Comparison of ENCODE assay signal across 8 mouse cellular contexts in the genomic region with DNA sequence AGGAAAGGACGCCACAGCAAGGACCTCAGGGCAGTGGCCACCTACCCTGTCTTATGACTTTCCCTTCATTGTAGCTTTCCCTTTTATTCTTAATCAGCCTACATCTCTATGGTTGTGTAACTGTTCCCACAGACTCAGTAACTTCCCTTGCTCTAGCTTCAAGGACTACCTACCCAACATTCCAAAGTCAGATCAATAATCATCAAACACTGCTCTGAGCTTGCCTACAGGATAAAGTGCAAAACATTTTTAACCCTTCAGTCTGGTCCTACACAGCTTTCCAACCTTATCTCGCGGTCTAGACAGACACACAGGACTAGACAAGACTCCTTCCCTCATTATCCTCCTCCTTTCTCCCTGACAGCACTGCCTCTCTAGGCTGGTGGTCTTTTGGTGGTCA. TPM values are rescaled to one million over a fixed set of nuclear protein-coding genes. Genes with fewer than 3 reads are reported as not detected.
DNase-seq lines count a peak whose midpoint lies in the region; ATAC-seq and TF ChIP-seq lines count a peak whose summit lies in the region.

No protein-coding gene starts in this region.

- H3K4me2 ChIP-seq in liver, embryonic 13.5 days = peak overlapping the region; percentile 80
- H3K4me2 ChIP-seq in stomach, postnatal 0 days (replicated peaks; ENCODE audit: low read depth) = peak overlapping the region; percentile 72

- peak; percentile 45 for DNase-seq in cerebellum, adult 9-10 months
- no peak for DNase-seq in cerebellum, adult 11-12 months
- peak; percentile 61 for DNase-seq in 3T3-L1 (ENCODE audit: low read depth, low spot score)
- DNase-seq in forebrain, embryonic 10.5 days (ENCODE audit: extremely low spot score, low spot score) = no peak
- DNase-seq in liver, embryonic 13.5 days = no peak
- no peak for DNase-seq in stomach, postnatal 0 days (ENCODE audit: low spot score)
- DNase-seq in layer of hippocampus, adult 9-10 months (ENCODE audit: low spot score) = no peak
- DNase-seq in gastrocnemius, adult 18-20 months (ENCODE audit: low spot score) = no peak

- peak overlapping the region; percentile 98 for H3K27ac ChIP-seq in forebrain, embryonic 10.5 days
- H3K27ac ChIP-seq in liver, embryonic 13.5 days = peak overlapping the region; percentile 96
- H3K27ac ChIP-seq in stomach, postnatal 0 days (replicated peaks) = peak overlapping the region; percentile 79

- peak overlapping the region; percentile 88 for H3K9ac ChIP-seq in liver, embryonic 13.5 days
- peak overlapping the region; percentile 65 for H3K9ac ChIP-seq in stomach, postnatal 0 days (ENCODE audit: low read length)

- WGBS in forebrain, embryonic 10.5 days = 2% methylated on average over 3 of the region's 3 CpGs
- 0% methylated on average over 3 of the region's 3 CpGs for WGBS in liver, embryonic 13.5 days (ENCODE audit: insufficient replicate concordance)
- WGBS in stomach, postnatal 0 days = 3% methylated on average over 3 of the region's 3 CpGs

- H3K9me3 ChIP-seq in forebrain, embryonic 10.5 days = no peaks in the 10 kb centered on the region
- no peaks in the 10 kb centered on the region for H3K9me3 ChIP-seq in liver, embryonic 13.5 days (replicated peaks)
- no peaks in the 10 kb centered on the region for H3K9me3 ChIP-seq in stomach, postnatal 0 days (ENCODE audit: control insufficient read depth, low read length)

- ATAC-seq in liver, embryonic 13.5 days (ENCODE audit: low read depth) = peak; percentile 10
- ATAC-seq in stomach, postnatal 0 days (ENCODE audit: low FRiP score, low TSS enrichment) = no peak

- no peaks in the 10 kb centered on the region for H3K36me3 ChIP-seq in forebrain, embryonic 10.5 days (replicated peaks)
- peaks cover 3% of the 10 kb centered on the region; the same call in 1 of the 2 replicates for H3K36me3 ChIP-seq in liver, embryonic 13.5 days
- H3K36me3 ChIP-seq in stomach, postnatal 0 days (ENCODE audit: control insufficient read depth, insufficient read depth, low read length) = no peaks in the 10 kb centered on the region

- peaks cover 49% of the 10 kb centered on the region for H3K4me1 ChIP-seq in forebrain, embryonic 10.5 days
- H3K4me1 ChIP-seq in liver, embryonic 13.5 days (replicated peaks) = peaks cover 36% of the 10 kb centered on the region
- 0 out of 2 replicates have a peak, but pooled peaks cover 10% of the 10 kb centered on the region for H3K4me1 ChIP-seq in stomach, postnatal 0 days (replicated peaks; ENCODE audit: control insufficient read depth, insufficient read depth)

- no peak for TF ChIP-seq EP300 in stomach, postnatal 0 days (optimal IDR thresholded peaks at IDR 0.05)

- peaks cover 4% of the 10 kb centered on the region; the same call in 1 of the 2 replicates for H3K27me3 ChIP-seq in forebrain, embryonic 10.5 days (ENCODE audit: poor library complexity, severe bottlenecking)
- no peaks in the 10 kb centered on the region for H3K27me3 ChIP-seq in liver, embryonic 13.5 days
- no peaks in the 10 kb centered on the region for H3K27me3 ChIP-seq in stomach, postnatal 0 days (ENCODE audit: control insufficient read depth, insufficient read depth, low read length)

- no peak for TF ChIP-seq CTCF in stomach, postnatal 0 days (IDR thresholded peaks at IDR 0.05; ENCODE audit: low read depth)

- H3K4me3 ChIP-seq in forebrain, embryonic 10.5 days = peak overlapping the region; percentile 94
- H3K4me3 ChIP-seq in liver, embryonic 13.5 days (replicated peaks) = peak overlapping the region; percentile 99
- peak overlapping the region; percentile 93 for H3K4me3 ChIP-seq in stomach, postnatal 0 days (ENCODE audit: low read depth, low read length)

RNA-seq across cellular contexts. Expression of a gene that starts 0.7 kb away (rescaled TPM):
- 30.1 and 30.4 TPM in 2 replicates for polyA plus RNA-seq in forebrain, embryonic 10.5 days (2016; fragmentation: Nextera tagmentation; extraction: Ambion mirVana)
- polyA plus RNA-seq in liver, embryonic 13.5 days (2015; fragmentation: Nextera tagmentation; extraction: Ambion mirVana) = 103 and 120 TPM in 2 replicates
- 13.3 and 13.7 TPM in 2 replicates for polyA plus RNA-seq in stomach, postnatal 0 days (2015; fragmentation: Nextera tagmentation; extraction: Ambion mirVana)
- 10 to 100 TPM; 37.0 to 37.7 TPM for total RNA-seq in gastrocnemius, adult 18-20 months (2021)

Comparison
In these comparisons a context has a peak if more than half of its experiments do, and no peak if none do; other contexts are left out.
1. DNase-seq: peak in cerebellum, adult 9-10 months (single experiment) and 3T3-L1 (single experiment); none in cerebellum, adult 11-12 months (single experiment), forebrain, embryonic 10.5 days (single experiment), liver, embryonic 13.5 days (single experiment), stomach, postnatal 0 days (single experiment), layer of hippocampus, adult 9-10 months (single experiment) and gastrocnemius, adult 18-20 months (single experiment).
2. Peak in every context shown above with its lines, with median percentiles within 50 percentile points of each other: H3K27ac ChIP-seq and H3K4me3 ChIP-seq.